Mouse (Mus musculus): ENCODE data around the gene Fam122a.

- TF ChIP-seq CTCF (IDR thresholded peaks at IDR 0.05; ENCODE audit: insufficient read depth, low read depth, low read length) (no peak), POLR2A (IDR thresholded peaks at IDR 0.05; ENCODE audit: insufficient read depth, low read depth, low read length) (no peak)
Observed at GRCm38 (mm10) chr19:24434291-24434690, 42.9 kb downstream of the Fam122a start.
